Mouse (Mus musculus): ENCODE data around the gene Iscu.
A peak's percentile ranks its signal among the peaks of the same experiment; 100 is the strongest.
"Not testable (repeated sequence)": the region's sequence is repeated elsewhere in the genome, so short reads cannot be mapped to it uniquely, and the experiment has no call there.

The Iscu gene

GRCm38 (mm10) chr5:113755347-113756030 lies 17.1 kb upstream of the Iscu start:
- DNase-seq (ENCODE audit: low read depth, low spot score) = no peak

- no peak for DNase-seq (ENCODE audit: low read depth, low spot score)
These were observed 11.0 kb upstream of the Iscu start for GRCm38 (mm10) chr5:113761585-113761984.

GRCm38 (mm10) chr5:113764426-113764825 lies 8.1 kb upstream of the Iscu start:
- DNase-seq (ENCODE audit: low read depth, low spot score) = no peak

GRCm38 (mm10) chr5:113765641-113766526 lies 6.7 kb upstream of the Iscu start:
- peak; percentile 45 for DNase-seq (ENCODE audit: low read depth, low spot score)

GRCm38 (mm10) chr5:113768806-113769205 lies 3.7 kb upstream of the Iscu start:
- peak; percentile 66 for DNase-seq (ENCODE audit: low read depth, low spot score)

- peak; percentile 97 for DNase-seq (ENCODE audit: low read depth, low spot score)
These were observed 1.1 kb upstream of the Iscu start for GRCm38 (mm10) chr5:113771213-113772162.

GRCm38 (mm10) chr5:113772905-113773519 lies 464 bp downstream of the Iscu start:
- DNase-seq (ENCODE audit: low read depth, low spot score) = no peak

- DNase-seq (ENCODE audit: low read depth, low spot score) = peak; percentile 83
These were observed 1.1 kb downstream of the Iscu start for GRCm38 (mm10) chr5:113773664-113774063.

GRCm38 (mm10) chr5:113775585-113775984 lies 3.0 kb downstream of the Iscu start:
- no peak for DNase-seq (ENCODE audit: low read depth, low spot score)

- no peak for DNase-seq (ENCODE audit: low read depth, low spot score)
These were observed 3.8 kb downstream of the Iscu start for GRCm38 (mm10) chr5:113776128-113776895.

- DNase-seq (ENCODE audit: low read depth, low spot score) = peak; percentile 43
These were observed 4.3 kb downstream of the Iscu start for GRCm38 (mm10) chr5:113776896-113777226.

GRCm38 (mm10) chr5:113777728-113778127 lies 5.2 kb downstream of the Iscu start:
- not testable (repeated sequence) for DNase-seq (ENCODE audit: low read depth, low spot score)

GRCm38 (mm10) chr5:113779569-113779968 lies 7.0 kb downstream of the Iscu start:
- DNase-seq (ENCODE audit: low read depth, low spot score) = no peak

- no peak for DNase-seq (ENCODE audit: low read depth, low spot score)
These were observed 7.7 kb downstream of the Iscu start for GRCm38 (mm10) chr5:113780082-113780752.

- DNase-seq (ENCODE audit: low read depth, low spot score) = peak; percentile 56
These were observed 8.2 kb downstream of the Iscu start for GRCm38 (mm10) chr5:113780763-113781162.

- peak; percentile 55 for DNase-seq (ENCODE audit: low read depth, low spot score)
These were observed 8.7 kb downstream of the Iscu start for GRCm38 (mm10) chr5:113781254-113781653.

- no peak for DNase-seq (ENCODE audit: low read depth, low spot score)
These were observed 9.3 kb downstream of the Iscu start for GRCm38 (mm10) chr5:113781875-113782274.

GRCm38 (mm10) chr5:113782624-113783023 lies 10.1 kb downstream of the Iscu start:
- no peak for DNase-seq (ENCODE audit: low read depth, low spot score)

GRCm38 (mm10) chr5:113783581-113784001 lies 11.0 kb downstream of the Iscu start:
- peak; percentile 71 for DNase-seq (ENCODE audit: low read depth, low spot score)

GRCm38 (mm10) chr5:113784104-113784503 lies 11.6 kb downstream of the Iscu start:
- DNase-seq (ENCODE audit: low read depth, low spot score) = not testable (repeated sequence)

Measured in brain, adult 2 months (tissue).